Mouse (Mus musculus) bone marrow, adult 2 months (tissue): ENCODE data around the gene Rab3d.

Experiments
- CTCF ChIP-seq: fragments of 200-500 bp; IDR thresholded peaks from 2 replicates; pipeline ENCODE4 v1.5.1; 2011; ENCODE audit warnings: low read length, control low read depth; ENCODE audit not compliant: control insufficient read depth, insufficient read depth
- POLR2A ChIP-seq: fragments of 200-500 bp; IDR thresholded peaks from 2 replicates; pipeline ENCODE4 v1.6.1; 2011; ENCODE audit warnings: low read depth, mild to moderate bottlenecking, control low read depth, low read length, borderline replicate concordance; ENCODE audit not compliant: control insufficient read depth

DNA sequence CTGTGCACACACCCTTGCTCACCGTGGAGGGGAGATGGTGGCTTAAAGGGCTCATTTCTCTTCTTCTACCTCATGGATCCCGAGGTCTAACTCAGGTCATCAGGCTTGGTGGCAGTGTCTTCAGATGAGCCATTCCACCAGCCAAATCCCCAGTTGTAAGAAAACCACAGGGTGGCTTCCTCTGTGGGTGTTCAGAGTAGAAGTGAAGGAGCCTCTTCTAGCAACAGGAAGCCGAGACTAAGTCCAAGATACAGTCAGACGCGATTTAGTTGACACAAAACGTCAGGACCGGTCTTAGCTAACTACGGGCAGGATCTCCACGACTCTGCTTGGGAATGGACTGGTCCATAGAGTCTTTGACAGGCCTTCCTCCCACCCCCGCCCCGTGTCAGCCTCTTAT is 9.8 kb downstream of the Rab3d start:
- TF ChIP-seq CTCF (no peak), POLR2A (no peak)
